Mouse (Mus musculus) gastrocnemius, postnatal 25 days (tissue): ENCODE data around the gene Metap1d. TPM values are rescaled to one million over a fixed set of nuclear protein-coding genes. Genes with fewer than 3 reads are reported as not detected.

Experiments
- DNase-seq: peaks from one replicate; pipeline ENCODE4 v3.0.0; 2022
- total RNA-seq, 2 experiments: library from RNA; stranded (reverse); gene quantifications; 1 replicate in 1 of 2; 2 replicates in 1 of 2; pipeline ENCODE4 v1.2.3; 2021

Metap1d gene
- total RNA-seq, 2 experiments from 2014 or later = 24.3 to 25.7 TPM

DNA sequence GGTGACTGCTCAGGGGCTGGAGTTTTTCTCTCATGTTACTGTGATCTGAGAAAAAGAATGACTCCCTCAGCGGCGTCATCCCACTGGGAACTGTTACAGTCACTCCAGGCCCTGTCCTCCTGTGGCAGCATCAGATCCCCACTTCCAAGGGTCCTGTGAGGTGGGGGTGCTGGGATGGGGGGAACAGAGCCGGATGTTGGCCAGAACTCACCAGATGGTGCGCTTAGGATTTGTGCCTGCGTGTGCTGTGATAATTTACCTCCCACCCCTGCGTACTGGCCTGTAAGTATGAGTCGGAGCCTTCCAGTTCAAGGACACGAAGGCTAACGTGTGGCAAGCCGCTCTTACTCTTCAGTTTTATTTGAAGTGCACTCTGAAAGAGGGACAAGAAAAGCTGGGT lies 22.2 kb downstream of the Metap1d start:
- DNase-seq = no peak

DNA sequence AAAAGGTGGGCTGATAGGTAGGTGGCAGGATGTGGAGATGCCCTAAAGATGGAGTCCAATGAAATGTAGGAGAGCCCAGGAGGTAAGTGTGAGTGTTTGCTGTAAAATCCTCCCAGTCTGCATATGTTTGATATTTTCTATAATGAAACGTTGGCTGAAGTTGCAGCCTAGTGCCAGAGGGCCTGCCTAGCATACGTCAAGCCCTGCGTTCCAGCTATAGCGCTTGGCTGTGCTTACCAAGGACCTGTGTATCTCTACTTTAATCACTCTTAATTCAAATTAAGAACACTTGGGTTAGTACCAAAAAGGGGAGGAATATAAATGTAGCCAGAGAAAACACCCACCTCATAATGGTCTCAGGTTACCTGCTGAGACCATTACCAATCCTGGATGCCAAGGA lies 22.7 kb downstream of the Metap1d start:
- DNase-seq = no peak

DNA sequence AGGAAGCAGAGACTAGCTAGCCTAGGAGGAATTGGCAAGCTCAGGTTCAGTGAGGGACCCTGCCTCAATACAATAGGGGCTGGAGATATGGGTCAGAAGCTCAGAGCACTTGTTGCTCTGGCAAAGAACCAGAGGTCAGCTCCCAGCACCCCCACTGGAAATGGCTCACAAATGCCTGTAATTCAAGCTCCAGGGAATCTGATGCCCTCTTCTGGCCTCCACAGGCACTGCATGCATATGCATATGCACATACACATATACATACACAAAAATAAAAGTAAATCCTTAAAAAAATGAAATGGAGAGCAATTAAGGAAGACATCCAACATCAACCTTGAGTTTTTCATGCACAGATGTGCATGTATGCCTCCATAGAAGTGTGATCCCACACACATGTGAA lies 24.7 kb downstream of the Metap1d start:
- no peak for DNase-seq

DNA sequence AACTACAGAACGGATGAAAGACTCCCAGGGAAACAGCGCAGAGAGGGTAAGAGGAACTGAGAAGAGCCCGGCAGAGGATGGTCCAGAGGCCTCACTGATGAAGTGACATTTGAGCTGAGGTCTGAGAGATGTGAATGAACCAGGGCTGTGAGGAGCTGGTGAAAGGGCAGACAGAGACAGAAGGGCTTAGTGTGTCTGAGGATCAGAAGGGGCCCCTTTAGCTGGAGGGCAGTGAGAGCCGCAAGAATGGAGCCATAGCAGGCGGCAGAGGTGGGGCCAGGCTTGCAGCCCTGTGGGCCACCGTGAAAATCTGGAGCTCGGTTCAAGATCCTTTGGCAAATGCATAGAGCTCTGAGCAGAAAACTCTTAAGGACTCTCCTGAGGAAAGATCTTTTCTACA lies 26.8 kb downstream of the Metap1d start:
- no peak for DNase-seq

DNA sequence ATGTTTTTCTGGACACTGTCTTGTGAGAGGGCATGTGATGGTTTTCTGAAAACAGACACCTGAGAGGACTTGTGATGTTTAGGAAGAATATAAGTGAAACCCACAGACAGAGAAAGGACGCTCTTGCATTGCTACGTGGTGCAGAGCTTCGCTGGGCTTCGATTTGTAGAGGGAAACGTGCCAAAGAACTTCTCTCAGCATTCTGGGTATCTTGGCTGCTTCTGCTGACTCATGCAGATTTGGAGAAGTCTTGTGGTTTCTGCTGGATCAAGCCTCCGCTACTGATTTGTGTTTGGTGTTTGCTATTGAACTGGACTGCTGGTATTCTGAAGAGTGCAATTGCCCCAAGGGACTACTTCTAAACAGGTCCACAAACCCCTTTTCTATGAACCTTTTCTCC lies 28.7 kb downstream of the Metap1d start:
- no peak for DNase-seq

DNA sequence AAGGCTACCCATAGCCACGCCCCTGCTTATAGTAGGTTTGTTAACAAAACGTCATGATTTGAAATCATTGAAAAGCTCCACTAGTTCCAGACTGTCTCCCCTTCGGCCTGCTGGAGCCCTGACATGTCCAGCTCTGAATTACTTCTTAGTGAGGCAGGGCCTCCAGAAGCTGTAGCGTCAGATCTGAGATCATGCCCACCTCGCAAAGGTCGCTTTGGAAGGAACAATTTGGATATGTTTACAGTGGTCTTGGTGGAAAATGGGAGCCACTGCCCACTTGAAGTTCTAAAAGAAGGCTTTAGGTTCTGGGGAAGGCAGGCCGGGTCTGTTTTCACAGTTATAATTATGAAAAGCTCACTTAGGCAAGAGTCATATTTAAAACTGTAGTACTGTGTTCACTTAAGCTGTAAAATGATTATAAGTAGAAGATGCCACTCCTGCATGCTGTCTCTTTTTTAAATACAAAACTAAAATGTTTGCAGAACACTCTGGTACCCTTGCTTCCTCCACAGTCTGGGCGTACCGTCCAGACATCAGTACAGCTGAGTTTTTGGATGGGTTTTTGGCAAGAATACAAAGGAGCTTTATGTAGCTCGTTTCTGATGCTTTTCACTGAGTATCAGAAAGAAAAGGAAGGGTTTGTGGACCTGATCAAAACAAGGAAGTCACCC lies 30.1 kb downstream of the Metap1d start:
- DNase-seq = no peak

DNA sequence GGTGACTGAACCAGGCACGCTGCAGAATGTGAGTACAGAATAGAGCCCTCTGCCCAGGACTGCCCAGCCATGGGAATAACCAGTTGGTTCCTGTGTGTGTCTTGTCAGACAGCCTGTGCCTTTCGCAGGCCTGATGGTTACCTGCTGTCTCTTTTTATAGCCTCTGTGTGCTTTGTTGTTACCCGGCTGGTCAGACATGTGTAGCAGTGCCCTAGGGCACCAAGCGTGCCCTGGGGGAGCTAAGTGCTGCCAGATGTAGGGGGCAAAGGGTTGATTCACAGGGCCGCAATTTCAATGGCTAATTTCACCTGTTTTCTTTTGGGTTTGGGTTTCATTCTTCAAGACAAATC lies 30.6 kb downstream of the Metap1d start:
- DNase-seq = no peak

DNA sequence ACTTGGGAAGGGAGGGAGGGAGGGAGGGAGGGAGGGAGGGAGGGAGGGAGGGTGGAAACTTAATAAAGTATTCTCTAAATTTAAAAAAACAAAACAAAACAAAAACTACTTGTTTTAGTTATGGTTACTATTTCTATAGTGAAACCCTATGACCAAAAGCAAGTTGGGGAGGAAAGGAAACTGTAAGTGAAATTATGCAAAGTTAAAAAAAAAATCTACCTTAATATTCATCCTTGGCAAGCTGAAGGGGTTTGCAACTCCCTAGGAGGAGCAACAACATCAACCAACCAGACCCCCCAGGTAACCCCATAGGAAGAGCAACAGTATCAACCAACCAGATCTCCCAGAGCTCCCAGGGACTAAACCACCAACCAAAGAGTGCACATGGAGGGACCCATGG lies 38.2 kb downstream of the Metap1d start:
- DNase-seq = no peak

DNA sequence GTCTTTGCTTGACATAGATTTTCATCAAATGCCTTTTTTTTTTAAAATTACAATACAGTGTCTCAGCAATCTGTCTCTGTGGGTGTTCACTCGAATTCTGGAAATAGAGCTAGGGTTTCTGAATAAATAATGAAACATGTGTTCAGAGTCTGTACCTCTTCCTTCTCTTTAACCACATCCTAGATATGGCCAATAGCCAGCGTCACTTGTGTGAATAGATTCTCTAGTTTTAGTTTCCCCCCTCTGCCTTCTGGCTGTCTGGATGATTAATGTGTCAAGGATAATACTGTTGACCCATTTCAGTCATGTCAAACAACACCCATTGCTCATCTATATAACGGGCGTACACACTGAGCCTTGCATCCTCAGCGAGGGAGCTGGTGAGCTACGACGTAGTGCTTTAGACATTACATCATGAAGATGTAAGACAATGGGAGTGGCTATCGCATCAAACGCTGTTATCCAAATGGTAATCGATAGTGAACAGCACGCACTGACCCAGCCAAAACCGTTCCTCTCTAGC lies 40.1 kb downstream of the Metap1d start:
- no peak for DNase-seq

DNA sequence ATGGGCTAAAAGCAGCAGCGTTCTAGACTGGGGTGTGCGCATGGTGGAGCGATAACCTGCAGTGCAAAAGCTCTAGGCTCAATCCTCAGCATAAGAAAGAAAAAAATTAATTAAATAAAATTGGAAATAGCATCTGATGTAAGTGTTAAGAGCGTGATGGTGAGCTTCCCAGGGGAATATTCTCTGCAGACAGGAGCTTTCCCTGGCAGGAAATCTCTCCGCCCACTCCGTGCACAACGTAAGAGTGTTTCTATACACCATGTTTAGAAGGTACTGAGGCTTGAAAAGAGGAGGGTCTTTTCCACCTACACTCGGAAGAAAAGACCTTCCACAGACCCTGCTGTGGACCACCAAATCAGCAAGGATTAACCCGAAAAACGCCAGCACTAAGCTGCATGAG lies 41.4 kb downstream of the Metap1d start:
- DNase-seq = no peak

DNA sequence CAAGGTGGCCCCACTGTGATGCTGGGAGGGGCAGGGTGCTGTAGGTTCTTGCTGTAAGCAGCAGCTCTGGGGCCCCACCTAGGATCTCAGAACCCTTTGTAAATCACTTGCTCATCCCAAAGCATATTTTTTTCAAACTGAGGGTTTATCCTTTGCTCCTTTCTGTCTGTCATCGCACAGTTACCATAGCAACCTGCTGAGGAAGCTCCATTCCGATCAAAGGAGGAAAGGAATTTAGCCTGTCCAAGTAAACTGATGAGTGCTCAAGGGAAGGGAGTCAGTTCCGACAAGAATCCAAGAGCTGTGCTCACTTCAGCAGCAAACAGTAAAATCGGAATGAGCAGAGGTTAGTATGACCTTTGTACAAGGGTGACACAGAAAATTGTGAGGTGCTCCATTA lies 41.9 kb downstream of the Metap1d start:
- no peak for DNase-seq

DNA sequence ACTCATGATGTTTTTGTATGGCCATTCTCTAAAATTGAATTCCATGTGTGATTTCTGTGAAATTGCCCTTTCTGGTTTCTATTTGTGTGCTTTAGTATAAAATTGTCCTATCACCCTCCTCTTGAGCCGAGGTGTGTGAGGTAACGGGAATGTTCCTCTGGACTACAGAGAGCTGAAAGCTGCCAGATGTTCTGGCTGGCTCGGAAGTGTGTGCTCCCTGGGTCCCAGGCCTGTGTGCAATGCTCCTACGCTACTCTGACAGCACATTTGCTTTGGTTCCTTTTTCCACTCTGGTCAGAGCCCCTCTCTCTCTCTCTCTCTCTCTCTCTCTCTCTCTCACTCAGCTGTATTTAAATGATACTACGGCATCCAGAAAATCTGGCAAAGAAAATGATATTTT lies 44.1 kb downstream of the Metap1d start:
- DNase-seq = no peak

DNA sequence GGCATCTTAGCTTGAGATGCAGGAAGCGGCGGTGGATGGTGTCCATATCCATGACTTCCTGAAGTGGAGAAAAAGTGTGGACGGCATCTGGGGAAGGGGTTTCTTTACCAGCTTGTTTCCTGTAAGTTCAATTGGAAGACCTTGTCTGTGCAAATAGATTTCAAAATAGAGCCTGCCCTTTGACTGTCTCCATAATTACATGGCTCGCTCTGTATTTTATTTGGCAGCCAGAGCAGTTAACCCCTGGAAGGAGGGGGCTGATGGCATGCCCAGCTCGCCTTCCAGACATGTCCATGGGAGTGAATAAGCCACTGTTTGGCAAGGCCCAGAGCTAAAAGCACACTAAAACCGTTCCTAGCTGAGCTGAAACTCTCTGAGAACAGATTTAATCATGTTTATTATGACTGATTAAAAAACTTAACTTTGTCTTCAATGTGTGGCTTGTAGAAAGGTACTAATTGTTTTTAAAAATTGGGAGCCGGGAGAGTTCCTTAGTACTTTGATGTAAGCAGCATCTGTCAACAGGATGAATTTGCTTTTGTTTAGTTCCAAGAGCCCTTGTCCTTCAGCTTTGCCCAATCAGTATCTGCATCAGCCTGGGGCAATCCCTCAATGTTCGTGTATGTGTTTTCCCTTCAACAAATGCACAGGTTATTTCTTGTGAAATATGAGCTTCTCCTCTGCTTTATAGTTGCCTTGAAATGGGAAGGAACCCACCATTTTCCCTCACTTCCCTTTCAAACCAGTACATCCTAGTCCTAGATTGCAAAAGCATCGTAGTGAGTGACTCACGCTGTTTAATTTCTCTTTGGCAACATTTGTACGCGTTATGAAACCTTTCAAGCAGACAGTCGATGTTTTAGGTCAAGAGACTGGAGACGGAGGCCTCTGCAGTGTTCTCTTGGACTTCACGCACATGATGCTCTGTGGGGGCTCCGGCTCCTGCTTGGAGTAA lies 46.5 kb downstream of the Metap1d start:
- DNase-seq = no peak

DNA sequence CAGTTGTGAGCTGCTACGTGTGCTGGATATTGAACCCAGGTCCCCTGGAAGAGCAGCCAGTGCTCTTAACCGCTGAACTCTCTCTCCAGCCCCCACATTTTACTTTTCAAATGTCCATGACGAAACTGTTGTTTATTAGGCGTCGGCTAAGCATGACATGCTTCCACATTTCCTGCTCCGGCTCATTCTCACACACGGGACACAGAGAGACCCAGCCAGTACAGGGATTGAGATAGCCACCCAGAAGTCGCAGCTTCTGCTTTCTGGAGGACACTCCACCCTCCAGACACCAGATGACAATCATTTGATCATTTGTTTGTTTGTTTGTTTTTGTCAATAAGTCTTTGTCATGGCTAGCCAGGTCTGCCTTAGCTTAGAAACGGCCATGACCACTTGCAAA lies 51.8 kb downstream of the Metap1d start:
- DNase-seq = no peak

DNA sequence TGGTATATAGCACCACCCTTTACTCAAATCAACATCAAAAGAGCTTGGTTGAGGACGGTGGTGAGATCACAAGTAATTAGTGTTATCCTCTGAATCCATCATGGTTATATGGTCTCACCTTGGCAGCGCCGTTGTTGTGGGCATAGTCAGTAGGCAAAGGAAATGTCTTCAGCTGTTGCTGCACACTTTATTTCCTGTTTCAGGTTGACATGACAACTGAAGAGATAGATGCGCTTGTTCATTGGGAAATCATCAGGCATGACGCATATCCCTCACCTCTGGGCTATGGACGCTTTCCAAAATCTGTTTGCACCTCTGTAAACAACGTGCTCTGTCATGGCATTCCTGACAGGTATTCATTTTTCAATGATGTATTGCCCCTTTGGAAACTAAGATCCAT lies 58.1 kb downstream of the Metap1d start:
- DNase-seq = no peak

DNA sequence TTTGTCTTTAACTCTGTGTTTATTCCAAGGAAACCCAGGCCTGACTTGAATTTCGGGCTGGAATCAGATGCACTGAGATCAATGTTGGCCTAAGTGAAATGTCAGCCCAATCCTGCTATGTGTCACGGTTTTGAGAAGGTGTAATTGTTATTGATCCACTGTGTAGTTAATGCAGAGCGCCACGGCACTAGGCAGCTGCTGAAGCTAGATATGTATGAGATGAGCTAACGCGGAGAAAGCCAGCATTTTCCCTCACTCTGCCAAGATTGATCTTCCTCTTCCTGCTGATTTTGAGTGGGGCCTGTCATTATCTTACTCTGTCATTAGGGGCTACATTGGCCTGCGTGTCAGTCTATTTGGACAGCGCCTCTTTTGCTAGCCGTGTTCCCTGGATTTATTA lies 59.2 kb downstream of the Metap1d start:
- no peak for DNase-seq

DNA sequence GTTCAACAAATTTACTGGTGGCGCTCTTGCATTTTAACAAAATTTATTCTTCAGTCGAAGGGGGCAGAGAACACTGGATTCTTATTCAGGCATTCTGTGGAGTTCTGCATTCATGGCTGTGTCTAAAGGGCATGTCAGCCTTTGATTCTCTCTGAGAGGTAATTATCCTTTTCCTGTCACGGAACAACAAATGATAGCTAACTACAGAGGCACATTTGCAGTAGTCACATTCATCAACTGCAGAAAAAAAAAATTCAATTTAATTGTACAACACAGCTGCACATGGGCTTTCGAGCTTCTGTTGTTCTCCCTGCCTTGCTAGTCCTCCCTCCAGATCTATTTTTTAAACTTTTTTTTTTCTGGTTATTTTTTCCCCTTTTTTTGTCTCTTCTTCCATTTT lies 63.9 kb downstream of the Metap1d start:
- DNase-seq = no peak

DNA sequence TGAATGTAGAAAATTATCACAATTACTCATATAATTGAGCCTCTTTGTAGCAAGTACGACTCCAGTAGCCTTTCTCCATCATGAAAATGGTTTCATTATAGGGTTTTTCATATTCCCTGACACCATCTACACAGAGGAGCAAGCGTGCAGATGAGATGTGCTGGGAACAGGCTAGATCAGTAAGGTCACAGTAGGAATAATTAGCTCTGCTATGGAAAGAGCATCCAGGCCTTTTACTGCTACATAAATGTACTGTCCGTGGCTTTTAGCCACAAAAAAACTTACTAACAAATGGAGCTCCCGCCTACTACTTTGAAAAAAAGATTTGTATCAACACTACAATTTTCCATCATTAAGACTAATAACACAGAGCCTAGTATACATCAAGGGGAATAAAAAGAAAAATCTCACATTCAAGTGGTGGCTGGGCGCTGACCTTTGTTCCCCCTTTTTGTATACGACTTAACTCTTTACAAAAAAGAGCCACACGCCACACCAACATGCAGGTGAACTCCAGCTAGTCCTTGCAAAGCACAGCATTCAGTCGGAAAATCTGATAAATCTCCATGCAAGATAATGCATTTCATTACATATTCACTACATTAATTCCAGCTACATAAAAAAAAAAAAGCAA lies 64.5 kb downstream of the Metap1d start:
- no peak for DNase-seq

DNA sequence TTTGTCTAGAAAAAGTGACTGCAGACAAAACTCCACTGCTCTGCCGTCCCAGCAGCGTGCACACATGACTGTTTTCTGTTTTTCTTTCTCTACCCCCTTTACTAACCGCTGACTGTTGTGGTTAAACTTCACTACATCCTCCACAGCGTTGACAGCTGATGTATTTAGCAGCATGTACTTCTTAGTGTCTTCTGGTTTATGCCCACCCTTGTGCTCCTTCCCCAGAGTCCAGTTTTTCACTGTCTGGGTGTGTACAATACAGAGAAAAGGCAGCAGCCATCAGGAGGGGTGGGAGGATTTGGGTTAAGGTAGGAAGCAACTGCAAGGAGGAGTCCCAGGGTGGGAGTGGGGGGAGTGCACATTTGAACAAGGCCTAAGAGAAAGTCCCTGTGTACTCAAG lies 69.8 kb downstream of the Metap1d start:
- DNase-seq = no peak

DNA sequence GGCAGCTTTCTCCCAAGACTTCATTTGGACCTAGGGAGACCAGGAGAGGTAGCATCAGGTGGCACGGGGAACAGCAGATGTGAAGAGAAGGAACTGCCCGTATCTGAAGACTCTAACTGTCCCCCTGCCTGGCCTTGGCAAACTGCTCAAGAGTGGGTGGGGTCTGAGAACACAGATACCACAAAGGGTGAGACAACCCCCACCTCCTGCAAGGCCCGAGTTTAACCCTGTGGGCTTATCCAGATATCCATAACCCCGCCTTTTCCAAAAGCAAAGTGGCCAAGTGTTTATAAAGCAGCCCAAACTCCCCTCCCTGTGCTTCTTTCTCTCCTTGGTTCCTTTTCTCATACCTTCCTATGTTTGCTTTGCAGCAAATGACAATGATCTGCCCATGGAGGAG lies 70.4 kb downstream of the Metap1d start:
- DNase-seq = no peak

DNA sequence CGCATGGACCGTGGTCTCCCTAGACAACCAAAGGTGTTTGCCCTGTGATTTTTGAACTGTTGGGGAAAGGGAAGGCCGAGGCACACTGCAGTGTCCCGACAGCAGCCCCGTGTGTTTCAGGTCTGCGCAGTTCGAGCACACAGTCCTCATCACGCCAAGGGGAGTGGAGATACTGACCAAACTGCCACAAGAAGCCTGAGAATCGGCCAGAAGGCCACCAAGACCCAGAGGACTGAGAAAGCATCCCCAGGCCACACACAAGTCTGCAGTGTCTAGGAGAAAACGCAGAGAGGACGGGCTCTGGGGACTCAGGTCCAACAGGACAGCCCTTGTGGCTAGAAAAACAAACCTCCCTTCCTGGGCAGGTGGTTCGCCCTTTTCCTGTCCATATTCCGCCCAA lies 71.7 kb downstream of the Metap1d start:
- no peak for DNase-seq

DNA sequence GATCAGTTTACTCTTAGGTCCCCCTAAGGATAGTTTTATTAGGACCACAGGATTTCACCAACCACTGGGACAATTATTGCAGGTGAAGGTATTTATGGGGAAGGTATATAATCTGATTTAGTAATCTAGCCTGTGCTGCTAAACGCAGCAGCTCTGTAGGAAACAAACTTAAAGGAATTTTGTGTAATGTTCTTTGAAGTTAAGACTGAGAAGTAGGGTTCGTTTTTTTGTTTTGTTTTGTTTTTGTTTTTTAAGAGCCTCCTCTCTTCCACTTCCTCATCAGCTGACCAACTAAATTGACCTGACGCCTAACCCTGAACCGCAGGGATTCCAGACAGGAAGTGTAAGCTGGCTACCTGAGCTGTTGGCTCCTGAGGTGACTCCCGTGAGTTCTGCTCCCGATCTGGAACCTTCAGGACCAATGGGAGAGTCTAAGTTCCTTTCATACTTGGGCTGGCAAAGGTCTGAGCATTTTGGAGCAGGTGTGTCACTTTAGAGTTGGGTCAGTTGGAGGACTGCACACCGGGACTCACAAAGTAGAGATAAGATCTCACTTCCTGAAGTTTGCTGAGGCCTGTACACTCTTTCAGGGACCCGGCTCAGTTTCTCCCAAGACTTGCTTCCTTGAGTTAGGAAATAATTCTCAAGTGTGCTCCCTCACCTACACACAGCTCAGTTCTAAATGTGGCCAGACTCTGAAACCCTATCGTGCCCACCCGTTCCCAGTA lies 73.7 kb downstream of the Metap1d start:
- DNase-seq = no peak
